Comparison of ENCODE assay signal across 8 mouse cellular contexts in the genomic region with DNA sequence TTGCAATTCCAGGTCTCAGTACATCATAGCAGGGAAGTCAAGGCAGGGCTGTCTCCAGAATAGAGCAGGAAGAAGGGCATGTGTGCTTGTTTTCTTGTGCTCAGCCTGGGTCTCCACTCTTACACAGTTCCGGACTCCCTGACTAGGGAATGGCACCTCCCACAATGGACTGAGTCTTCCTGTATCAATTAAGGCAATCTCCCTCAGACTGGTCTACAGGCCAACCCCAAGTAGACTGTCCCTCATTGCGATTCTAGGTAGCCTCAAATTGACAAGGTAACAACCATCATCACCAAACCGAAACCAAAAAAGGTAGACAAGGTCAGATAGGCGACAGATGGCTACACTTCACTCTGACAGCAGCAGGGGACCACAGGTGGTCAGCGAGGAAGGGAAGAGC. TPM values are rescaled to one million over a fixed set of nuclear protein-coding genes. Genes with fewer than 3 reads are reported as not detected.
DNase-seq lines count a peak whose midpoint lies in the region; ATAC-seq and TF ChIP-seq lines count a peak whose summit lies in the region.

No protein-coding gene starts in this region.

- H3K36me3 ChIP-seq in lung, embryonic 16.5 days (ENCODE audit: control insufficient read depth, insufficient read depth, low read length), result peaks cover 16% of the 10 kb centered on the region
- H3K36me3 ChIP-seq in forebrain, embryonic 15.5 days, result peaks cover 23% of the 10 kb centered on the region
- H3K36me3 ChIP-seq in limb, embryonic 14.5 days (ENCODE audit: control insufficient read depth, insufficient read depth, low read length), result peaks cover 23% of the 10 kb centered on the region
- H3K36me3 ChIP-seq in stomach, embryonic 14.5 days (ENCODE audit: control insufficient read depth, insufficient read depth, low read length), result peaks cover 24% of the 10 kb centered on the region

- no peaks in the 10 kb centered on the region for H3K27me3 ChIP-seq in lung, embryonic 16.5 days (ENCODE audit: control insufficient read depth, insufficient read depth, low read depth, low read length)
- no peaks in the 10 kb centered on the region for H3K27me3 ChIP-seq in forebrain, embryonic 15.5 days
- no peaks in the 10 kb centered on the region for H3K27me3 ChIP-seq in limb, embryonic 14.5 days (ENCODE audit: control insufficient read depth, insufficient read depth, low read length)
- H3K27me3 ChIP-seq in stomach, embryonic 14.5 days (ENCODE audit: control insufficient read depth, insufficient read depth, low read length), result no peaks in the 10 kb centered on the region

- no peak for TF ChIP-seq POLR2A in limb, embryonic 14.5 days (IDR thresholded peaks at IDR 0.05; ENCODE audit: borderline replicate concordance, extremely low read depth, insufficient read depth, insufficient read length)

- H3K9me3 ChIP-seq in lung, embryonic 16.5 days (ENCODE audit: control insufficient read depth, low read length), result no peaks in the 10 kb centered on the region
- H3K9me3 ChIP-seq in forebrain, embryonic 15.5 days, result no peaks in the 10 kb centered on the region
- H3K9me3 ChIP-seq in limb, embryonic 14.5 days (ENCODE audit: control insufficient read depth, low read length), result no peaks in the 10 kb centered on the region
- no peaks in the 10 kb centered on the region for H3K9me3 ChIP-seq in stomach, embryonic 14.5 days (ENCODE audit: control insufficient read depth, low read depth, low read length)

- no peak overlapping the region for H3K27ac ChIP-seq in lung, embryonic 16.5 days (ENCODE audit: low read length)
- H3K27ac ChIP-seq in forebrain, embryonic 15.5 days (replicated peaks), result peak overlapping the region; percentile 52
- no peak overlapping the region for H3K27ac ChIP-seq in limb, embryonic 14.5 days (replicated peaks; ENCODE audit: low read depth, low read length)
- no peak overlapping the region for H3K27ac ChIP-seq in stomach, embryonic 14.5 days (ENCODE audit: low read length)

- peaks cover 20% of the 10 kb centered on the region for H3K4me1 ChIP-seq in lung, embryonic 16.5 days (replicated peaks; ENCODE audit: control insufficient read depth, insufficient read depth, low read length)
- H3K4me1 ChIP-seq in forebrain, embryonic 15.5 days, result peaks cover 23% of the 10 kb centered on the region
- H3K4me1 ChIP-seq in limb, embryonic 14.5 days (ENCODE audit: control insufficient read depth, insufficient read depth, low read length), result peaks cover 13% of the 10 kb centered on the region
- peaks cover 18% of the 10 kb centered on the region for H3K4me1 ChIP-seq in stomach, embryonic 14.5 days (ENCODE audit: control insufficient read depth, insufficient read depth, low read length)

- peak overlapping the region; percentile 97 for H3K4me3 ChIP-seq in lung, embryonic 16.5 days (ENCODE audit: low read length)
- peak overlapping the region; percentile 95 for H3K4me3 ChIP-seq in forebrain, embryonic 15.5 days
- H3K4me3 ChIP-seq in limb, embryonic 14.5 days (replicated peaks; ENCODE audit: low read length), result peak overlapping the region; percentile 94
- H3K4me3 ChIP-seq in stomach, embryonic 14.5 days (ENCODE audit: low read depth, low read length), result peak overlapping the region; percentile 98

- ATAC-seq in lung, embryonic 16.5 days (ENCODE audit: low read depth), result no peak
- ATAC-seq in forebrain, embryonic 15.5 days (replicated peaks), result no peak
- ATAC-seq in limb, embryonic 14.5 days (ENCODE audit: low FRiP score, low read depth), result no peak
- 0 out of 2 replicates have a peak, but pooled peaks have one; percentile 0 for ATAC-seq in stomach, embryonic 14.5 days (ENCODE audit: insufficient number of reproducible peaks, insufficient read depth, low FRiP score, low read depth)
- no peak for ATAC-seq in cerebellum, adult (ENCODE audit: insufficient number of reproducible peaks, low FRiP score, low TSS enrichment)

- WGBS in lung, embryonic 16.5 days, result 50% methylated on average over 5 of the region's 5 CpGs
- WGBS in forebrain, embryonic 15.5 days, result 60% methylated on average over 5 of the region's 5 CpGs
- WGBS in limb, embryonic 14.5 days, result 57% methylated on average over 5 of the region's 5 CpGs
- WGBS in stomach, embryonic 14.5 days, result 58% methylated on average over 5 of the region's 5 CpGs

- DNase-seq in lung, postnatal 4 days, result no peak
- DNase-seq in limb, embryonic 14.5 days (ENCODE audit: low spot score), result no peak
- DNase-seq in layer of hippocampus, adult 8-10 months (ENCODE audit: low spot score in 2 of 2), result no peak
- DNase-seq in c-Kit-positive CD71-positive TER-119-positive erythroid progenitor cells, embryonic 14.5 days (ENCODE audit: low spot score), result no peak

- H3K4me2 ChIP-seq in lung, embryonic 16.5 days (ENCODE audit: low read depth, low read length), result peak overlapping the region; percentile 80
- peak overlapping the region; percentile 62 for H3K4me2 ChIP-seq in forebrain, embryonic 15.5 days (replicated peaks)
- H3K4me2 ChIP-seq in limb, embryonic 14.5 days (replicated peaks; ENCODE audit: low read depth, low read length, severe bottlenecking), result peak overlapping the region; percentile 52
- H3K4me2 ChIP-seq in stomach, embryonic 14.5 days (replicated peaks; ENCODE audit: low read depth, low read length), result peak overlapping the region; percentile 42

- peak overlapping the region; percentile 50 for H3K9ac ChIP-seq in lung, embryonic 16.5 days (ENCODE audit: low read length)
- H3K9ac ChIP-seq in forebrain, embryonic 15.5 days (replicated peaks), result peak overlapping the region; percentile 28; the same call in 1 of the 2 replicates
- no peak overlapping the region for H3K9ac ChIP-seq in limb, embryonic 14.5 days (ENCODE audit: low read depth, low read length, severe bottlenecking)
- no peak overlapping the region for H3K9ac ChIP-seq in stomach, embryonic 14.5 days (replicated peaks; ENCODE audit: low read depth, low read length)

RNA-seq across cellular contexts. Expression of gene Dmwd, which starts 0.8 kb away (rescaled TPM):
- polyA plus RNA-seq in lung, embryonic 16.5 days (2015; fragmentation: Nextera tagmentation; extraction: Ambion mirVana), result 11.3 and 11.9 TPM in 2 replicates
- polyA plus RNA-seq in forebrain, embryonic 15.5 days (2015; fragmentation: Nextera tagmentation; extraction: Ambion mirVana), result 32.0 and 35.1 TPM in 2 replicates
- 126 and 167 TPM in 2 replicates for polyA plus RNA-seq in limb, embryonic 14.5 days (2012; rRNA removed)
- 21.8 and 26.5 TPM in 2 replicates for polyA plus RNA-seq in limb, embryonic 14.5 days (2014; fragmentation: Nextera tagmentation; extraction: Ambion mirVana)
- polyA plus RNA-seq in stomach, embryonic 14.5 days (2014; fragmentation: Nextera tagmentation; extraction: Ambion mirVana), result 14.3 and 16.8 TPM in 2 replicates
- total RNA-seq in layer of hippocampus, adult 8-10 months (2022), result 100 to 1,000 TPM; 136 to 144 (median 141) TPM

RNA-seq across cellular contexts. Expression of gene Dmpk, which starts 8.4 kb away (rescaled TPM):
- polyA plus RNA-seq in lung, embryonic 16.5 days (2015; fragmentation: Nextera tagmentation; extraction: Ambion mirVana), result 28.7 and 29.3 TPM in 2 replicates
- polyA plus RNA-seq in forebrain, embryonic 15.5 days (2015; fragmentation: Nextera tagmentation; extraction: Ambion mirVana), result 8.8 and 11.2 TPM in 2 replicates
- 143 and 177 TPM in 2 replicates for polyA plus RNA-seq in limb, embryonic 14.5 days (2012; rRNA removed)
- 33.1 and 37.1 TPM in 2 replicates for polyA plus RNA-seq in limb, embryonic 14.5 days (2014; fragmentation: Nextera tagmentation; extraction: Ambion mirVana)
- polyA plus RNA-seq in stomach, embryonic 14.5 days (2014; fragmentation: Nextera tagmentation; extraction: Ambion mirVana), result 70.9 and 72.0 TPM in 2 replicates
- 10 to 100 TPM; 35.6 to 55.8 (median 45.3) TPM for total RNA-seq in layer of hippocampus, adult 8-10 months (2022)

RNA-seq across cellular contexts. Expression of gene Six5, which starts 19.2 kb away (rescaled TPM):
- polyA plus RNA-seq in lung, embryonic 16.5 days (2015; fragmentation: Nextera tagmentation; extraction: Ambion mirVana), result 7.2 and 7.5 TPM in 2 replicates
- polyA plus RNA-seq in forebrain, embryonic 15.5 days (2015; fragmentation: Nextera tagmentation; extraction: Ambion mirVana), result 2.3 and 2.4 TPM in 2 replicates
- 103 and 157 TPM in 2 replicates for polyA plus RNA-seq in limb, embryonic 14.5 days (2012; rRNA removed)
- 19.1 and 20.3 TPM in 2 replicates for polyA plus RNA-seq in limb, embryonic 14.5 days (2014; fragmentation: Nextera tagmentation; extraction: Ambion mirVana)
- 17.4 and 18.6 TPM in 2 replicates for polyA plus RNA-seq in stomach, embryonic 14.5 days (2014; fragmentation: Nextera tagmentation; extraction: Ambion mirVana)
- 1 to 10 TPM; 2.0 to 3.7 (median 3.6) TPM for total RNA-seq in layer of hippocampus, adult 8-10 months (2022)

RNA-seq across cellular contexts. Expression of gene Rsph6a, which starts 20.7 kb away (rescaled TPM):
- not detected in 2 replicates for polyA plus RNA-seq in lung, embryonic 16.5 days (2015; fragmentation: Nextera tagmentation; extraction: Ambion mirVana)
- not detected in 2 replicates for polyA plus RNA-seq in forebrain, embryonic 15.5 days (2015; fragmentation: Nextera tagmentation; extraction: Ambion mirVana)
- polyA plus RNA-seq in limb, embryonic 14.5 days (2012; rRNA removed), result 0.04 and 0.12 TPM in 2 replicates
- polyA plus RNA-seq in limb, embryonic 14.5 days (2014; fragmentation: Nextera tagmentation; extraction: Ambion mirVana), result not detected in 2 replicates
- not detected in 2 replicates for polyA plus RNA-seq in stomach, embryonic 14.5 days (2014; fragmentation: Nextera tagmentation; extraction: Ambion mirVana)
- under 1 TPM in 2 of 4 experiments, not detected in 2; 0.41 to 0.61 TPM for total RNA-seq in layer of hippocampus, adult 8-10 months (2022)

RNA-seq across cellular contexts. Expression of gene Gm4969, which starts 42.9 kb away (rescaled TPM):
- 1.9 and 2.2 TPM in 2 replicates for polyA plus RNA-seq in lung, embryonic 16.5 days (2015; fragmentation: Nextera tagmentation; extraction: Ambion mirVana)
- polyA plus RNA-seq in forebrain, embryonic 15.5 days (2015; fragmentation: Nextera tagmentation; extraction: Ambion mirVana), result 3.6 and 3.8 TPM in 2 replicates
- 7.0 and 7.7 TPM in 2 replicates for polyA plus RNA-seq in limb, embryonic 14.5 days (2012; rRNA removed)
- polyA plus RNA-seq in limb, embryonic 14.5 days (2014; fragmentation: Nextera tagmentation; extraction: Ambion mirVana), result 2.5 and 4.0 TPM in 2 replicates
- polyA plus RNA-seq in stomach, embryonic 14.5 days (2014; fragmentation: Nextera tagmentation; extraction: Ambion mirVana), result 4.6 and 5.7 TPM in 2 replicates
- under 1 TPM; 0.18 to 0.57 (median 0.31) TPM for total RNA-seq in layer of hippocampus, adult 8-10 months (2022)

Comparison
In these comparisons a context has a peak if more than half of its experiments do, and no peak if none do; other contexts are left out.
1. H3K9ac ChIP-seq: peak in lung, embryonic 16.5 days (single experiment) and forebrain, embryonic 15.5 days (single experiment); none in limb, embryonic 14.5 days (single experiment) and stomach, embryonic 14.5 days (single experiment).
2. Peak in every context shown above with its lines, with median percentiles within 50 percentile points of each other: H3K4me2 ChIP-seq and H3K4me3 ChIP-seq.